Mouse (Mus musculus) brain, embryonic 14.5 days (tissue): ENCODE results near the gene Dlx2. TPM values are rescaled to one million over a fixed set of nuclear protein-coding genes. Genes with fewer than 3 reads are reported as not detected.

ENCODE experiments used
- DNase-seq: peaks from one replicate; pipeline ENCODE4 v3.0.0-alpha.2; 2011; ENCODE audit warnings: low read depth
- CTCF ChIP-seq: fragments of 200-500 bp; IDR thresholded peaks from 2 replicates; pipeline ENCODE4 v1.5.1; 2012; ENCODE audit warnings: inconsistent platforms, mild to moderate bottlenecking, moderate library complexity, borderline replicate concordance; ENCODE audit not compliant: insufficient read depth, insufficient read length; ENCODE audit errors: extremely low read depth
- POLR2A ChIP-seq: fragments of 200-500 bp; IDR thresholded peaks from 2 replicates; pipeline ENCODE4 v1.6.1; 2012; ENCODE audit warnings: mild to moderate bottlenecking, inconsistent platforms, borderline replicate concordance; ENCODE audit not compliant: poor library complexity, insufficient read depth, insufficient read length, severe bottlenecking; ENCODE audit errors: extremely low read depth
- polyA plus RNA-seq: library from polyadenylated mRNA; depleted of rRNA; stranded (reverse); fragments of >200 nt; gene quantifications from 2 replicates; pipeline ENCODE4 v1.2.3, GENCODE M21; 2012

Dlx2 gene
- polyA plus RNA-seq, 1 experiment: 32.8 TPM

GRCm38 (mm10) chr2:71545882-71546639, 493 bp downstream of the Dlx2 start:
- TF ChIP-seq POLR2A (no peak), CTCF (0 out of 2 replicates have a peak, but pooled peaks have one; percentile 5)

GRCm38 (mm10) chr2:71545401-71545881, 1.1 kb downstream of the Dlx2 start:
- TF ChIP-seq CTCF (no peak), POLR2A (no peak)
- DNase-seq: peak; percentile 49

More at GRCm38 (mm10) chr2:71545882-71546639, 493 bp downstream of the Dlx2 start:
- DNase-seq: no peak

- TF ChIP-seq POLR2A (no peak), CTCF (no peak)
- peak; percentile 52 for DNase-seq
These were observed 1.9 kb downstream of the Dlx2 start for GRCm38 (mm10) chr2:71544391-71545285.

GRCm38 (mm10) chr2:71543948-71544347, 2.6 kb downstream of the Dlx2 start:
- peak; percentile 23 for DNase-seq
- TF ChIP-seq POLR2A: no peak

GRCm38 (mm10) chr2:71543531-71543930, 3.0 kb downstream of the Dlx2 start:
- TF ChIP-seq POLR2A (no peak), CTCF (no peak)
- peak; percentile 22 for DNase-seq

- no peak for DNase-seq
- TF ChIP-seq POLR2A (no peak), CTCF (no peak)
These were observed 3.7 kb downstream of the Dlx2 start for GRCm38 (mm10) chr2:71542816-71543301.

- TF ChIP-seq CTCF (no peak), POLR2A (no peak)
- peak; percentile 60 for DNase-seq
These were observed 4.2 kb downstream of the Dlx2 start for GRCm38 (mm10) chr2:71542227-71542815.

- DNase-seq: peak; percentile 76
- TF ChIP-seq POLR2A: no peak
- TF ChIP-seq CTCF: no peak
These were observed 4.9 kb downstream of the Dlx2 start for GRCm38 (mm10) chr2:71541418-71542226.

GRCm38 (mm10) chr2:71540611-71541417, 5.7 kb downstream of the Dlx2 start:
- no peak for TF ChIP-seq POLR2A
- TF ChIP-seq CTCF: no peak
- peak; percentile 51 for DNase-seq

GRCm38 (mm10) chr2:71534242-71535052, 12.1 kb downstream of the Dlx2 start:
- DNase-seq: peak; percentile 36
- TF ChIP-seq POLR2A (no peak), CTCF (no peak)
